In the genomic region with DNA sequence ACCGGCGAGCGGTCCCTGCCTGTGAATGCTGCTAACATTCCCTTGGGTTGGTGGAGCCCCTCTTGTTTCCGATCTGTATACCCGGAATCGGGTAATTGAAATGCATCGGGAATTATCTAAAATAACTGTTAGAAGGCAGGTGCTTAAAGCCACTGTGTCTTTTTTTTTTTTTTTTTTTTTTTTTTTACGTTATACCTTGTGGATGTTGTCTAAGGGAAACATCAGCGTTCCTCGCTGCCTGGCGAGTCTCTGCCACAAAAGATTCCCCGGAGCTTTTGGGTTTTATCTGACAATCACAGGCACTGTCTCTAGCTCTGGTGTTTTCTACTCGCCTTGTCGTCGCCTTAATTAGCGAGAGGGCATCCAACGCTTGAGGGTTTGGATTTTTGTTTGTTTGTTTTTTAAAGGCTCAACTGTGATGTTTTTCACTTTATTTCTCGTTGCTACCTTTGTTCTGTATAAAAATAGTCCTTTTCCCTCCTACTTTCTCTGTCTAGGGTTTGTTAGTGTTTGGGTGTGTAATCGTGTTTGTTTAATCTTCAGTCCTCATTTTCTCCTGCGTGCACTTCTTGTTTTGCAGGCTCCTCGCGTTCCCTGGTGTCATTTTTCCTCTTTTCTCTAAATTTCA, we compare ENCODE assay signal across 7 mouse cellular contexts. TPM values are rescaled to one million over a fixed set of nuclear protein-coding genes. Genes with fewer than 3 reads are reported as not detected.
A peak's percentile ranks its signal among the peaks of the same experiment; 100 is the strongest.
DNase-seq lines count a peak whose midpoint lies in the region; ATAC-seq and TF ChIP-seq lines count a peak whose summit lies in the region.

No protein-coding gene starts in this region.

- peak overlapping the region; percentile 75 for H3K9ac ChIP-seq in lung, embryonic 15.5 days
- peak overlapping the region; percentile 90 for H3K9ac ChIP-seq in forebrain, embryonic 11.5 days (ENCODE audit: low read length)
- peak overlapping the region; percentile 86 for H3K9ac ChIP-seq in limb, embryonic 11.5 days (ENCODE audit: low read length)

- no peak for TF ChIP-seq CTCF in small intestine, adult 2 months (IDR thresholded peaks at IDR 0.05; ENCODE audit: extremely low read depth, insufficient read length, insufficient replicate concordance, low read depth, low read length)

- H3K4me1 ChIP-seq in lung, embryonic 15.5 days: peaks cover 13% of the 10 kb centered on the region
- peaks cover 6% of the 10 kb centered on the region; the same call in 1 of the 2 replicates for H3K4me1 ChIP-seq in forebrain, embryonic 11.5 days (replicated peaks; ENCODE audit: control insufficient read depth, insufficient read depth, low read length)
- H3K4me1 ChIP-seq in limb, embryonic 11.5 days (ENCODE audit: control insufficient read depth, insufficient read depth, low read length): peaks cover 13% of the 10 kb centered on the region
- H3K4me1 ChIP-seq in small intestine, adult 2 months (ENCODE audit: control insufficient read depth, insufficient read depth, insufficient read length, low read length): no peaks in the 10 kb centered on the region

- H3K27me3 ChIP-seq in lung, embryonic 15.5 days: peaks cover 29% of the 10 kb centered on the region
- no peaks in the 10 kb centered on the region for H3K27me3 ChIP-seq in forebrain, embryonic 11.5 days (ENCODE audit: control insufficient read depth, insufficient read depth, low read length)
- no peaks in the 10 kb centered on the region for H3K27me3 ChIP-seq in limb, embryonic 11.5 days (ENCODE audit: control insufficient read depth, insufficient read depth, low read length)
- peaks cover 30% of the 10 kb centered on the region for H3K27me3 ChIP-seq in small intestine, adult 2 months (ENCODE audit: control insufficient read depth, insufficient read depth, low read length)

- DNase-seq in lung, postnatal 4 days: no peak
- no peak for DNase-seq in forebrain, embryonic 11.5 days (ENCODE audit: low spot score)
- no peak for DNase-seq in limb, embryonic 11.5 days (ENCODE audit: low spot score)
- DNase-seq in adrenal gland, adult 18-20 months (ENCODE audit: low spot score in 2 of 2): no peak
- no peak for DNase-seq in urinary bladder, postnatal 36 days (ENCODE audit: low spot score in 2 of 2)

- WGBS in lung, embryonic 15.5 days: 2% methylated on average over 22 of the region's 22 CpGs
- under 1% methylated on average over 22 of the region's 22 CpGs for WGBS in forebrain, embryonic 11.5 days
- WGBS in limb, embryonic 11.5 days: under 1% methylated on average over 22 of the region's 22 CpGs
- 3% methylated on average over 22 of the region's 22 CpGs for WGBS in small intestine, adult 2 months

- TF ChIP-seq POLR2A in small intestine, adult 2 months (IDR thresholded peaks at IDR 0.05; ENCODE audit: low read depth, low read length): no peak

- peak overlapping the region; percentile 91 for H3K4me3 ChIP-seq in lung, embryonic 15.5 days
- H3K4me3 ChIP-seq in forebrain, embryonic 11.5 days (ENCODE audit: low read depth, low read length): peak overlapping the region; percentile 92
- H3K4me3 ChIP-seq in limb, embryonic 11.5 days (ENCODE audit: low read depth, low read length): peak overlapping the region; percentile 71
- peak overlapping the region; percentile 79 for H3K4me3 ChIP-seq in small intestine, adult 2 months (ENCODE audit: low read depth, low read length)

- no peak overlapping the region for H3K27ac ChIP-seq in lung, embryonic 15.5 days
- H3K27ac ChIP-seq in forebrain, embryonic 11.5 days (ENCODE audit: low read depth, low read length): peak overlapping the region; percentile 85
- H3K27ac ChIP-seq in limb, embryonic 11.5 days (replicated peaks; ENCODE audit: low read depth, low read length): no peak overlapping the region
- H3K27ac ChIP-seq in small intestine, adult 2 months (ENCODE audit: insufficient read depth, low read depth, low read length): no peak overlapping the region

- H3K4me2 ChIP-seq in lung, embryonic 15.5 days: peak overlapping the region; percentile 95
- H3K4me2 ChIP-seq in forebrain, embryonic 11.5 days (ENCODE audit: low read depth, low read length, severe bottlenecking): peak overlapping the region; percentile 53
- peak overlapping the region; percentile 56 for H3K4me2 ChIP-seq in limb, embryonic 11.5 days (ENCODE audit: low read depth, severe bottlenecking)

- H3K9me3 ChIP-seq in lung, embryonic 15.5 days: no peaks in the 10 kb centered on the region
- no peaks in the 10 kb centered on the region for H3K9me3 ChIP-seq in forebrain, embryonic 11.5 days (ENCODE audit: control insufficient read depth, low read length)
- H3K9me3 ChIP-seq in limb, embryonic 11.5 days (ENCODE audit: control insufficient read depth, low read length): no peaks in the 10 kb centered on the region

- ATAC-seq in lung, embryonic 15.5 days (ENCODE audit: borderline replicate concordance, extremely low read depth, low FRiP score, low TSS enrichment): no peak
- peak; percentile 22; the same call in 1 of the 2 replicates for ATAC-seq in forebrain, embryonic 11.5 days (replicated peaks; ENCODE audit: low FRiP score)
- no peak for ATAC-seq in limb, embryonic 11.5 days (ENCODE audit: insufficient number of reproducible peaks, low FRiP score, low TSS enrichment, low read depth)

- no peaks in the 10 kb centered on the region for H3K36me3 ChIP-seq in lung, embryonic 15.5 days
- H3K36me3 ChIP-seq in forebrain, embryonic 11.5 days (ENCODE audit: control insufficient read depth, insufficient read depth, low read length): no peaks in the 10 kb centered on the region
- no peaks in the 10 kb centered on the region for H3K36me3 ChIP-seq in limb, embryonic 11.5 days (ENCODE audit: control insufficient read depth, insufficient read depth, low read length)
- no peaks in the 10 kb centered on the region for H3K36me3 ChIP-seq in small intestine, adult 2 months (ENCODE audit: control insufficient read depth, insufficient read depth, low read length)

RNA-seq across cellular contexts. Expression of gene Chn1, which starts 0.7 kb away (rescaled TPM):
- polyA plus RNA-seq in lung, embryonic 15.5 days (2015; fragmentation: Nextera tagmentation; extraction: Ambion mirVana): 58.4 and 60.8 TPM in 2 replicates
- polyA plus RNA-seq in forebrain, embryonic 11.5 days (2014; fragmentation: Nextera tagmentation; extraction: Ambion mirVana): 62.2 and 63.4 TPM in 2 replicates
- polyA plus RNA-seq in limb, embryonic 11.5 days (2014; fragmentation: Nextera tagmentation; extraction: Ambion mirVana): 47.5 and 55.3 TPM in 2 replicates
- 1.7 and 2.1 TPM in 2 replicates for polyA plus RNA-seq in small intestine, adult 2 months (2012; rRNA removed)
- total RNA-seq in adrenal gland, adult 18-20 months (2021): 10 to 100 TPM; 11.1 to 20.5 TPM

Comparison
In these comparisons a context has a peak if more than half of its experiments do, and no peak if none do; other contexts are left out.
1. RNA of gene Chn1, which starts 0.7 kb away (polyA plus RNA-seq): 62.2 to 63.4 TPM in forebrain, embryonic 11.5 days, 58.4 to 60.8 TPM in lung, embryonic 15.5 days and 47.5 to 55.3 TPM in limb, embryonic 11.5 days; 1.7 to 2.1 TPM in small intestine, adult 2 months; every median in the first group is over 10 times any median in the second.
2. Peak in every context shown above with its lines, with median percentiles within 50 percentile points of each other: H3K4me2 ChIP-seq, H3K4me3 ChIP-seq and H3K9ac ChIP-seq.